ENCODE assay signal across 18 mouse cellular contexts in genomic region chr13:70217429-70218133, GRCm38 (mm10).
A peak's percentile ranks its signal among the peaks of the same experiment; 100 is the strongest.
DNase-seq lines count a peak whose midpoint lies in the region; ATAC-seq and TF ChIP-seq lines count a peak whose summit lies in the region.
"Had no signal": no experiment of that assay in that cellular context is flagged by ENCODE, and none has a peak within 500 bp of the region (broad histone marks: within the 10 kb centered on the region; RNA-seq: fewer than 3 reads in every experiment).

No protein-coding gene starts in this region.

- ATAC-seq in hindbrain, embryonic 13.5 days (ENCODE audit: low FRiP score), result no peak
- no peak for ATAC-seq in hindbrain, embryonic 11.5 days (ENCODE audit: low FRiP score)
- ATAC-seq in forebrain, embryonic 15.5 days (replicated peaks), result peak; percentile 57
- no peak for ATAC-seq in midbrain, embryonic 14.5 days (ENCODE audit: low FRiP score, low TSS enrichment)
- ATAC-seq in intestine, embryonic 16.5 days, result no peak

- 48% methylated on average over 15 of the region's 15 CpGs for WGBS in hindbrain, embryonic 13.5 days
- WGBS in hindbrain, embryonic 11.5 days, result 75% methylated on average over 15 of the region's 15 CpGs
- WGBS in forebrain, embryonic 15.5 days, result 30% methylated on average over 15 of the region's 15 CpGs
- 43% methylated on average over 15 of the region's 15 CpGs for WGBS in midbrain, embryonic 14.5 days
- WGBS in lung, adult 2 months, result 58% methylated on average over 15 of the region's 15 CpGs
- WGBS in intestine, embryonic 16.5 days, result 56% methylated on average over 15 of the region's 15 CpGs

- TF ChIP-seq CTCF in lung, adult 2 months (IDR thresholded peaks at IDR 0.05; ENCODE audit: insufficient read depth, low read length), result no peak

- H3K4me3 ChIP-seq in hindbrain, embryonic 13.5 days, result no peak overlapping the region
- no peak overlapping the region for H3K4me3 ChIP-seq in hindbrain, embryonic 11.5 days (ENCODE audit: low read depth, low read length)
- H3K4me3 ChIP-seq in forebrain, embryonic 15.5 days, result no peak overlapping the region
- H3K4me3 ChIP-seq in midbrain, embryonic 14.5 days (replicated peaks; ENCODE audit: low read depth, low read length), result no peak overlapping the region
- H3K4me3 ChIP-seq in lung, adult 2 months (replicated peaks; ENCODE audit: extremely low read depth, low read depth, low read length), result no peak overlapping the region
- no peak overlapping the region for H3K4me3 ChIP-seq in intestine, embryonic 16.5 days (ENCODE audit: low read length)
- H3K4me3 ChIP-seq: erythroblast, embryonic 14.5 days had no signal

- H3K27me3 ChIP-seq in hindbrain, embryonic 13.5 days, result no peaks in the 10 kb centered on the region
- H3K27me3 ChIP-seq in hindbrain, embryonic 11.5 days (ENCODE audit: control insufficient read depth, insufficient read depth, low read length), result no peaks in the 10 kb centered on the region
- H3K27me3 ChIP-seq in forebrain, embryonic 15.5 days, result no peaks in the 10 kb centered on the region
- no peaks in the 10 kb centered on the region for H3K27me3 ChIP-seq in midbrain, embryonic 14.5 days (ENCODE audit: control insufficient read depth, insufficient read depth, low read length)
- H3K27me3 ChIP-seq in intestine, embryonic 16.5 days (replicated peaks; ENCODE audit: control insufficient read depth, insufficient read depth, low read length), result no peaks in the 10 kb centered on the region

- no peak overlapping the region for H3K9ac ChIP-seq in hindbrain, embryonic 13.5 days
- H3K9ac ChIP-seq in hindbrain, embryonic 11.5 days (ENCODE audit: low read depth, low read length), result no peak overlapping the region
- no peak overlapping the region for H3K9ac ChIP-seq in forebrain, embryonic 15.5 days (replicated peaks)
- H3K9ac ChIP-seq in midbrain, embryonic 14.5 days (replicated peaks; ENCODE audit: low read length), result no peak overlapping the region
- H3K9ac ChIP-seq in intestine, embryonic 16.5 days (ENCODE audit: low read depth, low read length), result no peak overlapping the region
- H3K9ac ChIP-seq: lung, embryonic 14.5 days had no signal

- no peak overlapping the region for H3K4me2 ChIP-seq in hindbrain, embryonic 13.5 days
- H3K4me2 ChIP-seq in hindbrain, embryonic 11.5 days (replicated peaks; ENCODE audit: low read depth, low read length), result no peak overlapping the region
- H3K4me2 ChIP-seq in forebrain, embryonic 15.5 days (replicated peaks), result peak overlapping the region; percentile 11; the same call in 1 of the 2 replicates
- H3K4me2 ChIP-seq in midbrain, embryonic 14.5 days (ENCODE audit: low read length), result peak overlapping the region; percentile 13; the same call in 1 of the 2 replicates
- no peak overlapping the region for H3K4me2 ChIP-seq in intestine, embryonic 16.5 days (ENCODE audit: low read depth, low read length)
- H3K4me2 ChIP-seq: lung, embryonic 14.5 days had no signal

- peaks cover 26% of the 10 kb centered on the region for H3K4me1 ChIP-seq in hindbrain, embryonic 13.5 days (replicated peaks)
- H3K4me1 ChIP-seq in hindbrain, embryonic 11.5 days (replicated peaks; ENCODE audit: control insufficient read depth, insufficient read depth, low read length), result no peaks in the 10 kb centered on the region; the same call in 1 of the 2 replicates
- peaks cover 18% of the 10 kb centered on the region for H3K4me1 ChIP-seq in forebrain, embryonic 15.5 days
- peaks cover 31% of the 10 kb centered on the region for H3K4me1 ChIP-seq in midbrain, embryonic 14.5 days (ENCODE audit: control insufficient read depth, insufficient read depth, low read length)
- no peaks in the 10 kb centered on the region for H3K4me1 ChIP-seq in lung, adult 2 months (ENCODE audit: control insufficient read depth, insufficient read depth, low read length)
- 0 out of 2 replicates have a peak, but pooled peaks cover 3% of the 10 kb centered on the region for H3K4me1 ChIP-seq in intestine, embryonic 16.5 days (ENCODE audit: control insufficient read depth, insufficient read depth, low read length)

- no peaks in the 10 kb centered on the region for H3K36me3 ChIP-seq in hindbrain, embryonic 13.5 days
- no peaks in the 10 kb centered on the region for H3K36me3 ChIP-seq in hindbrain, embryonic 11.5 days (ENCODE audit: control insufficient read depth, insufficient read depth, low read length)
- H3K36me3 ChIP-seq in forebrain, embryonic 15.5 days, result no peaks in the 10 kb centered on the region
- no peaks in the 10 kb centered on the region for H3K36me3 ChIP-seq in midbrain, embryonic 14.5 days (ENCODE audit: control insufficient read depth, insufficient read depth, low read length)
- no peaks in the 10 kb centered on the region for H3K36me3 ChIP-seq in intestine, embryonic 16.5 days (ENCODE audit: control insufficient read depth, insufficient read depth, low read length)

- 0 out of 2 replicates have a peak overlapping the region, but pooled peaks have one; percentile 35 for H3K27ac ChIP-seq in hindbrain, embryonic 13.5 days
- no peak overlapping the region for H3K27ac ChIP-seq in hindbrain, embryonic 11.5 days (ENCODE audit: low read depth, low read length)
- H3K27ac ChIP-seq in forebrain, embryonic 15.5 days (replicated peaks), result peak overlapping the region; percentile 55
- peak overlapping the region; percentile 14; the same call in 1 of the 2 replicates for H3K27ac ChIP-seq in midbrain, embryonic 14.5 days (replicated peaks; ENCODE audit: low read depth, low read length)
- H3K27ac ChIP-seq in intestine, embryonic 16.5 days (ENCODE audit: low read length), result no peak overlapping the region
- H3K27ac ChIP-seq: macrophage had no signal

- no peak for TF ChIP-seq POLR2A in lung, adult 2 months (IDR thresholded peaks at IDR 0.05; ENCODE audit: borderline replicate concordance, extremely low read depth, low read depth, low read length)

- no peak for DNase-seq in hindbrain, embryonic 11.5 days (ENCODE audit: low spot score)
- DNase-seq in brain, adult 2 months (ENCODE audit: low read depth, low spot score), result peak; percentile 22
- peak; percentile 33 for DNase-seq in midbrain, embryonic 14.5 days
- no peak for DNase-seq in spleen, postnatal 4 days (ENCODE audit: low spot score in 2 of 2)
- no peak for DNase-seq in lung, adult 2 months
- DNase-seq: cerebellum, adult 11 months; cerebellum, postnatal 36 days; kidney, adult 2 months; kidney, postnatal 25 days; layer of hippocampus, postnatal 36 days; lung, embryonic 14.5 days; retina, postnatal 1 day; thymus, postnatal 4 days had no signal

- H3K9me3 ChIP-seq in hindbrain, embryonic 13.5 days, result no peaks in the 10 kb centered on the region
- no peaks in the 10 kb centered on the region for H3K9me3 ChIP-seq in hindbrain, embryonic 11.5 days (ENCODE audit: control insufficient read depth, low read length)
- H3K9me3 ChIP-seq in forebrain, embryonic 15.5 days, result no peaks in the 10 kb centered on the region
- H3K9me3 ChIP-seq in midbrain, embryonic 14.5 days (ENCODE audit: control insufficient read depth, low read length), result no peaks in the 10 kb centered on the region
- H3K9me3 ChIP-seq in intestine, embryonic 16.5 days (ENCODE audit: control insufficient read depth, low read length), result no peaks in the 10 kb centered on the region

Comparison
In these comparisons a context has a peak if more than half of its experiments do, and no peak if none do; other contexts are left out.
1. H3K27ac ChIP-seq: peak in hindbrain, embryonic 13.5 days (single experiment), forebrain, embryonic 15.5 days (single experiment) and midbrain, embryonic 14.5 days (single experiment); none in hindbrain, embryonic 11.5 days (single experiment) and intestine, embryonic 16.5 days (single experiment).
2. H3K4me2 ChIP-seq: peak in forebrain, embryonic 15.5 days (single experiment) and midbrain, embryonic 14.5 days (single experiment); none in hindbrain, embryonic 13.5 days (single experiment), hindbrain, embryonic 11.5 days (single experiment) and intestine, embryonic 16.5 days (single experiment).
3. DNase-seq: peak in brain, adult 2 months (single experiment) and midbrain, embryonic 14.5 days (single experiment); none in hindbrain, embryonic 11.5 days (single experiment), spleen, postnatal 4 days (0 of 2) and lung, adult 2 months (single experiment).